Mouse (Mus musculus) G1E (cell line): ENCODE results near the gene Myo16.

Experiments used
- GATA1 ChIP-seq: IDR thresholded peaks from 2 replicates; pipeline ENCODE4 v1.6.1; 2012; ENCODE audit warnings: borderline replicate concordance, low read length, inconsistent platforms, mixed read lengths
- GATA2 ChIP-seq: IDR thresholded peaks from 2 replicates; pipeline ENCODE4 v1.6.1; 2012; ENCODE audit warnings: low read depth, low read length, inconsistent platforms, borderline replicate concordance
- TAL1 ChIP-seq: conservative IDR thresholded peaks from 2 replicates; pipeline ENCODE4 v1.6.1; 2012; ENCODE audit warnings: low read depth, low read length, inconsistent platforms, mixed read lengths

DNA sequence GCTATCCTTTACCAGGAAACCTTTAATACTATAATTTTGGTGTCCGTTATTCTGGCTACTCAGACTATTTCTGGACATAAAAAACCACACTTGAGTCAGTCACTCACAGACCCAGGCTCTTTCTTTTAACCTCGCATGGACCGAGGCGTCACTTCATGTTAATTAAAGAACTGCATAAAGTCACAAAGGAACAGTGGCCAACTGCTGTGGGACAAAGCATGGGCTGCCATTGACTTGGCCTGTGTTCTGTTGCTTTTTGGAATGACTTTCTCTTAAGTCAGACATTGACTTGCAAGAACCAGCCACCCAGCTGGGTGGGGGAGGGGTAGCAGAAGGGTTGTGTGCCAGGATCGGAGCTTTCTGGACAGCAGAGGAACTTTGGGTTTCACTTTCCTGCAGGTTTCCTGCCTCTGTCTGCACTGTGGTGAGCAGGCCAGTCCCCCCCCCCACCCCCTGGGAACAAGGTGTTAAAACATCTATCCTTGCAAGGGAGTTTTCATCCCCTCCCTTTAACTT is 66.1 kb downstream of the Myo16 start:
- TF ChIP-seq GATA1 (no peak), GATA2 (no peak), TAL1 (no peak)
